Mouse (Mus musculus) kidney, postnatal 0 days (tissue): ENCODE data around the gene Lpp. TPM values are rescaled to one million over a fixed set of nuclear protein-coding genes. Genes with fewer than 3 reads are reported as not detected.

Experiments used
- ATAC-seq: fragments of 200-750 bp; cut with Nextera tagmentation; replicated peaks from 2 replicates; pipeline ENCODE4 v1.8.0; 2017; ENCODE audit warnings: low read depth, moderate number of reproducible peaks, moderate TSS enrichment, moderate library complexity; ENCODE audit not compliant: low FRiP score
- DNase-seq: peaks from one replicate; pipeline ENCODE4 v3.0.0-alpha.2; 2016; ENCODE audit warnings: low spot score
- H3K27ac ChIP-seq: fragments of 300-500 bp; sonication (generic); 2 replicates; pipeline ENCODE4 v1.5.1; 2014; ENCODE audit warnings: mild to moderate bottlenecking
- H3K27me3 ChIP-seq: fragments of 300-500 bp; sonication (generic); 2 replicates; pipeline ENCODE4 v1.6.1; 2014; ENCODE audit warnings: low read length, mixed read lengths; ENCODE audit not compliant: insufficient read depth
- H3K36me3 ChIP-seq: fragments of 300-500 bp; sonication (generic); 2 replicates; pipeline ENCODE4 v1.6.1; 2014; ENCODE audit warnings: low read length, mixed read lengths; ENCODE audit not compliant: insufficient read depth
- H3K4me1 ChIP-seq: fragments of 300-500 bp; sonication (generic); replicated peaks from 2 replicates; pipeline ENCODE4 v1.6.1; 2014; ENCODE audit warnings: antibody characterized with exemption, low read length, mixed read lengths; ENCODE audit not compliant: insufficient read depth
- H3K4me2 ChIP-seq: fragments of 300-500 bp; sonication (generic); 2 replicates; pipeline ENCODE4 v1.6.1; 2014; ENCODE audit warnings: mild to moderate bottlenecking, low read length, moderate library complexity, mixed read lengths
- H3K4me3 ChIP-seq: fragments of 300-500 bp; sonication (generic); replicated peaks from 2 replicates; pipeline ENCODE4 v1.5.1; 2014; ENCODE audit warnings: low read depth, low read length
- H3K9ac ChIP-seq: fragments of 300-500 bp; sonication (generic); 2 replicates; pipeline ENCODE4 v1.6.1; 2014; ENCODE audit warnings: low read depth, low read length
- H3K9me3 ChIP-seq: fragments of 300-500 bp; sonication (generic); replicated peaks from 2 replicates; pipeline ENCODE4 v1.6.1; 2016; ENCODE audit warnings: low read length, inconsistent platforms, mixed read lengths
- CTCF ChIP-seq: IDR thresholded peaks from 2 replicates; pipeline ENCODE4 v1.5.1; 2016; ENCODE audit warnings: antibody characterized with exemption, low read depth, mild to moderate bottlenecking, moderate library complexity
- WGBS: fragments of 180-500 bp; shearing (Covaris S2); extraction: QIAGEN DNeasy Blood & Tissue Kit; methylation state at CpG from one replicate; pipeline ENCODE4 v1.1.7; 2014; 5-methylcytosine and 5-hydroxymethylcytosine counted together
- polyA plus RNA-seq: library from polyadenylated mRNA; unstranded; fragments of >200 nt; fragmentation: Nextera tagmentation; extraction: Ambion mirVana; gene quantifications from 2 replicates; pipeline ENCODE4 v1.2.1, GENCODE M21; 2015

The Lpp gene
- polyA plus RNA-seq, 1 experiment from 2014 or later = 32.9 TPM

GRCm38 (mm10) chr16:24951909-24952308 is 558.6 kb downstream of the Lpp start:
- Histone ChIP-seq H3K9ac (no peak overlapping the region), H3K4me3 (no peak overlapping the region), H3K27ac (no peak overlapping the region), H3K4me1 (0 out of 2 replicates have a peak, but pooled peaks cover 2% of the 10 kb centered on the region), H3K4me2 (no peak overlapping the region), H3K36me3 (no peaks in the 10 kb centered on the region), H3K9me3 (no peaks in the 10 kb centered on the region), H3K27me3 (no peaks in the 10 kb centered on the region)
- WGBS = 21% methylated on average over 5 of the region's 5 CpGs
- DNase-seq (peak; percentile 72), ATAC-seq (no peak; the same call in 1 of the 2 replicates)
- no peak for TF ChIP-seq CTCF

GRCm38 (mm10) chr16:24955054-24955453 is 561.7 kb downstream of the Lpp start:
- Histone ChIP-seq H3K4me2 (no peak overlapping the region), H3K36me3 (no peaks in the 10 kb centered on the region), H3K9me3 (no peaks in the 10 kb centered on the region), H3K4me3 (no peak overlapping the region), H3K4me1 (0 out of 2 replicates have a peak, but pooled peaks cover under 1% of the 10 kb centered on the region), H3K9ac (no peak overlapping the region), H3K27me3 (no peaks in the 10 kb centered on the region), H3K27ac (no peak overlapping the region)
- DNase-seq (no peak), ATAC-seq (no peak)
- 84% methylated on average over 7 of the region's 7 CpGs for WGBS
- TF ChIP-seq CTCF = no peak

- H3K4me1 ChIP-seq = no peaks in the 10 kb centered on the region
- no peaks in the 10 kb centered on the region for H3K9me3 ChIP-seq
- H3K27me3 ChIP-seq = no peaks in the 10 kb centered on the region
- no peak for TF ChIP-seq CTCF
- ATAC-seq (no peak), DNase-seq (no peak)
- H3K36me3 ChIP-seq = no peaks in the 10 kb centered on the region
- no peak overlapping the region for H3K27ac ChIP-seq
- H3K4me2 ChIP-seq = no peak overlapping the region
- H3K9ac ChIP-seq = no peak overlapping the region
- whole genome bisulfite sequencing = 89% methylated on average over 1 of the region's 1 CpGs
- no peak overlapping the region for H3K4me3 ChIP-seq
Measured at GRCm38 (mm10) chr16:24958661-24959060, 565.4 kb downstream of the Lpp start.

- H3K36me3 ChIP-seq = no peaks in the 10 kb centered on the region
- no peaks in the 10 kb centered on the region for H3K27me3 ChIP-seq
- DNase-seq = no peak
- H3K9ac ChIP-seq = no peak overlapping the region
- H3K27ac ChIP-seq = no peak overlapping the region
- TF ChIP-seq CTCF = no peak
- no peak overlapping the region for H3K4me2 ChIP-seq
- no peaks in the 10 kb centered on the region for H3K4me1 ChIP-seq
- H3K9me3 ChIP-seq = no peaks in the 10 kb centered on the region
- no peak for ATAC-seq
- 81% methylated on average over 10 of the region's 10 CpGs for WGBS
- H3K4me3 ChIP-seq = no peak overlapping the region
Measured at GRCm38 (mm10) chr16:24960901-24961806, 567.8 kb downstream of the Lpp start.

GRCm38 (mm10) chr16:24964311-24964710 is 571.0 kb downstream of the Lpp start:
- no peak overlapping the region for H3K9ac ChIP-seq
- no peak overlapping the region for H3K27ac ChIP-seq
- no peaks in the 10 kb centered on the region for H3K36me3 ChIP-seq
- H3K4me3 ChIP-seq = no peak overlapping the region
- TF ChIP-seq CTCF = no peak
- ATAC-seq (no peak), DNase-seq (no peak)
- 83% methylated on average over 1 of the region's 1 CpGs for WGBS
- H3K27me3 ChIP-seq = no peaks in the 10 kb centered on the region
- H3K4me2 ChIP-seq = no peak overlapping the region
- no peaks in the 10 kb centered on the region for H3K9me3 ChIP-seq
- no peaks in the 10 kb centered on the region for H3K4me1 ChIP-seq

GRCm38 (mm10) chr16:24965091-24965490 is 571.8 kb downstream of the Lpp start:
- H3K4me1 ChIP-seq = no peaks in the 10 kb centered on the region
- DNase-seq = no peak
- WGBS = 81% methylated on average over 4 of the region's 4 CpGs
- TF ChIP-seq CTCF = no peak
- H3K36me3 ChIP-seq = no peaks in the 10 kb centered on the region
- no peak overlapping the region for H3K4me2 ChIP-seq
- H3K27ac ChIP-seq = no peak overlapping the region
- H3K9me3 ChIP-seq = no peaks in the 10 kb centered on the region
- H3K27me3 ChIP-seq = no peaks in the 10 kb centered on the region
- no peak overlapping the region for H3K9ac ChIP-seq
- H3K4me3 ChIP-seq = no peak overlapping the region
- no peak for ATAC-seq
